Mouse (Mus musculus): ENCODE measurements around the gene Gm11037. TPM values are rescaled to one million over a fixed set of nuclear protein-coding genes. Genes with fewer than 3 reads are reported as not detected.

Gm11037 gene
- not detected in 2 replicates for polyA plus RNA-seq (2012; ENCODE audit: low replicate concordance)

GRCm38 (mm10) chr2:131132930-131133547 is at the start of gene Gm11037:
Gene Gm11037 (plus strand): TSS chr2:131133497.

GRCm38 (mm10) chr2:131086667-131087390 is 46.5 kb upstream of the Gm11037 start, which contains the start of gene Siglec1:
Gene Siglec1 (minus strand): TSS chr2:131086765.

GRCm38 (mm10) chr2:131127161-131127730 is 6.1 kb upstream of the Gm11037 start, which contains the start of gene Hspa12b:
Gene Hspa12b (plus strand): TSS chr2:131127280.

DNA sequence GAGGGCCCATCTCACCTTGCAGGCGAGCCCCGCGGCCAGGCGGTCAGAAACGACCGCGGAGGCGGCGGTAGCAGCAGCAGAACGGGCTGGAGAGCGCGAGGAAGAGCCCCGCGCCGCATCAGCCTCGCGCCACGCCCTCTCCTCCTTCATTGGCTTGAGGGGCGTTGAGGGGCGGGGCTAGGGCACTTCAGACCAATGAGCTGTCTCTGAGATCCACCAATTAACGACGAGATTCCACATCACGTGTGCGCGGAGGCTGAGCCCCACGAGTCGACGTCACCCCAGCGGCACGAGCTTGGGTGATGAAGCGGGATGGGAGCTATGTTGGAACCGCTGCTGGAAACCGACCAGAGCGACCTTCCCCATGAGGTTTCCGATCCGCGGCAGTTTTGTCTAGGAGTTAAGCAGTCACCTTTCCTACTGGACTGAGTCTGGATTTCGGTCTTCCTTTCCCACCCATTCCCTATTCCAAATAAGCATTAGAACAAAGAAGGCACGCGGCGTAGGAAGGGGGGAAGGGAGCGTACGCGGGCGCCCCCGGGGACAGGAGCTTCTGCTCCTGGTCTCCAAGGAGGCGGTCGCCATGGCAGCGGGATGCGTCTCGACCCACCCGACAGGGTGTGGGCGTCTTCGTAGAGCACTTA is 26.8 kb downstream of the Gm11037 start, which contains the start of gene 1700037H04Rik:
TSS of gene 1700037H04Rik (minus strand) at position 144 of the 644 bp plus-strand sequence.

GRCm38 (mm10) chr2:131179990-131180587 is 46.8 kb downstream of the Gm11037 start, which contains the start of gene Cenpb:
Gene Cenpb (minus strand): TSS chr2:131180067.

Other genes starting within 250 kb of the Gm11037 start
- gene 4930402H24Rik, start 227.1 kb upstream of the Gm11037 start, polyA plus RNA-seq (2012; ENCODE audit: low replicate concordance), result 4.2 and 4.9 TPM in 2 replicates
- 2.9 and 4.5 TPM in 2 replicates for gene Atrn, start 227.0 kb upstream of the Gm11037 start, polyA plus RNA-seq (2012; ENCODE audit: low replicate concordance)
- 4.7 and 9.8 TPM in 2 replicates for gene Gfra4, start 90.4 kb upstream of the Gm11037 start, polyA plus RNA-seq (2012; ENCODE audit: low replicate concordance)
- 0.42 and 0.55 TPM in 2 replicates for gene Adam33, start 69.7 kb upstream of the Gm11037 start, polyA plus RNA-seq (2012; ENCODE audit: low replicate concordance)
- gene Siglec1, start 46.7 kb upstream of the Gm11037 start, polyA plus RNA-seq (2012; ENCODE audit: low replicate concordance), result 3.7 and 10.3 TPM in 2 replicates
- gene Hspa12b, start 6.2 kb upstream of the Gm11037 start, polyA plus RNA-seq (2012; ENCODE audit: low replicate concordance), result 0.31 and 0.95 TPM in 2 replicates
- 38.0 and 88.3 TPM in 2 replicates for gene 1700037H04Rik, start 26.6 kb downstream of the Gm11037 start, polyA plus RNA-seq (2012; ENCODE audit: low replicate concordance)
- gene Cenpb, start 46.6 kb downstream of the Gm11037 start, polyA plus RNA-seq (2012; ENCODE audit: low replicate concordance), result 99.7 and 157 TPM in 2 replicates
- gene Cdc25b, start 53.5 kb downstream of the Gm11037 start, polyA plus RNA-seq (2012; ENCODE audit: low replicate concordance), result 29.4 and 62.3 TPM in 2 replicates
- gene Spef1, start 53.8 kb downstream of the Gm11037 start, polyA plus RNA-seq (2012; ENCODE audit: low replicate concordance), result 1.3 and 1.8 TPM in 2 replicates
- 1.7 and 23.3 TPM in 2 replicates for gene Ap5s1, start 73.6 kb downstream of the Gm11037 start, polyA plus RNA-seq (2012; ENCODE audit: low replicate concordance)
- gene Mavs, start 100.6 kb downstream of the Gm11037 start, polyA plus RNA-seq (2012; ENCODE audit: low replicate concordance), result 7.7 and 16.5 TPM in 2 replicates
- 16.0 and 21.6 TPM in 2 replicates for gene Pank2, start 129.0 kb downstream of the Gm11037 start, polyA plus RNA-seq (2012; ENCODE audit: low replicate concordance)
- gene Rnf24, start 219.4 kb downstream of the Gm11037 start, polyA plus RNA-seq (2012; ENCODE audit: low replicate concordance), result 1.8 and 3.1 TPM in 2 replicates